Mouse (Mus musculus) lung, embryonic 15.5 days (tissue): ENCODE measurements around the gene Gm5150. TPM values are rescaled to one million over a fixed set of nuclear protein-coding genes. Genes with fewer than 3 reads are reported as not detected.

Experiments used
- microRNA-seq: library from miRNA; unstranded; fragments of <30 nt; microRNA quantifications from one replicate; pipeline ENCODE4, GENCODE M21; 2016
- polyA plus RNA-seq: library from polyadenylated mRNA; unstranded; fragments of >200 nt; fragmentation: Nextera tagmentation; extraction: Ambion mirVana; gene quantifications from 2 replicates; pipeline ENCODE4 v1.2.1, GENCODE M21; 2015

Gm5150 gene
- polyA plus RNA-seq, 1 experiment from 2014 or later, result 0.16 TPM

Small RNA genes lying within 50 kb of the gene (microRNA-seq; reads per million reads assigned to microRNA genes)
- not detected for gene Gm24694

Other genes starting within 250 kb of the Gm5150 start
- 0.33 and 0.93 TPM in 2 replicates for gene Sirpb1c, start 157.9 kb downstream of the Gm5150 start, polyA plus RNA-seq